Mouse (Mus musculus): ENCODE measurements around the gene Gm27021.
A peak's percentile ranks its signal among the peaks of the same experiment; 100 is the strongest.

Gm27021 gene

GRCm38 (mm10) chr8:120568164-120568798 lies 99.6 kb downstream of the Gm27021 start:
- DNase-seq (ENCODE audit: low spot score in 2 of 2) = no peak

- DNase-seq (ENCODE audit: low spot score in 2 of 2) = no peak
Observed at GRCm38 (mm10) chr8:120567731-120568130, 100.1 kb downstream of the Gm27021 start.

GRCm38 (mm10) chr8:120566681-120567080 lies 101.2 kb downstream of the Gm27021 start:
- no peak for DNase-seq (ENCODE audit: low spot score in 2 of 2)

- no peak for DNase-seq (ENCODE audit: low spot score in 2 of 2)
Observed at GRCm38 (mm10) chr8:120565151-120565711, 102.6 kb downstream of the Gm27021 start.

GRCm38 (mm10) chr8:120563851-120564837 lies 103.7 kb downstream of the Gm27021 start:
- DNase-seq (ENCODE audit: low spot score in 2 of 2) = peak; percentile 60 to 82

GRCm38 (mm10) chr8:120563348-120563724 lies 104.5 kb downstream of the Gm27021 start:
- DNase-seq (ENCODE audit: low spot score in 2 of 2) = no peak

- DNase-seq (ENCODE audit: low spot score in 2 of 2) = no peak
Observed at GRCm38 (mm10) chr8:120562680-120563347, 105.1 kb downstream of the Gm27021 start.

GRCm38 (mm10) chr8:120561539-120562435 lies 106.1 kb downstream of the Gm27021 start:
- DNase-seq (ENCODE audit: low spot score in 2 of 2) = no peak

- no peak for DNase-seq (ENCODE audit: low spot score in 2 of 2)
Observed at GRCm38 (mm10) chr8:120560535-120560934, 107.3 kb downstream of the Gm27021 start.

GRCm38 (mm10) chr8:120559654-120560053 lies 108.2 kb downstream of the Gm27021 start:
- no peak for DNase-seq (ENCODE audit: low spot score in 2 of 2)

All from urinary bladder, postnatal 36 days (tissue).